Mouse (Mus musculus): ENCODE data around the gene Dnah1.

DNA sequence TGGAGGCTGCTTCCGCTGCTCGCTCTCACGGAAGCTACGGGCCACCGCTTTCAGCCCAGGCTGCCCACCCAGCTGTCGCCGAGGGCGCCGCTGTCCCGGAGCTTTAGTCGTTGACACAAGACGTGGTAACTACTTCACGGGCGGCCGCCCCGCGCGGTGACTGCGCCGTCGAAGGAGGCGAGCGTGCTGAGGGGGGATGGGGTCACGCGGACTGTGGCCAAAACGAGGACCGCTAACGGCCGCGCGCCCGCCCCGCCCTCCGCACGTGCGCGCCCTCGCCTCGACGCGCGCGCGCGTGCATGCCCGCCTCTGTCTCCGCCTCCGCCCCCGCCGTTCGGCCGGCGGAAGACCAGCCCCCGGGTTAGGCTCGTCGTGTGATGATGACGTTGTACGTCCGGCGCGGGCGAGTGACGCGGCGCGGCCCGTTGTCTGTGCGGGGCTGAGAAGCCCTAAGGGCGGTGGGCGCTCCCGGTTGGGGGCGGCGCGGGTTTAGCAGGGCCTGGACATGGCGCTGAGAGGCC is 72.6 kb downstream of the Dnah1 start, which contains the start of the genes Phf7 and Bap1:
- TF ChIP-seq CTCF (IDR thresholded peaks at IDR 0.05) = peak; percentile 30
- TF ChIP-seq EP300 (IDR thresholded peaks at IDR 0.05) = no peak

All from lung, postnatal 0 days (tissue).